Mouse (Mus musculus): ENCODE data around the gene Ppara. TPM values are rescaled to one million over a fixed set of nuclear protein-coding genes. Genes with fewer than 3 reads are reported as not detected.
A peak's percentile ranks its signal among the peaks of the same experiment; 100 is the strongest.
"Not testable (repeated sequence)": the region's sequence is repeated elsewhere in the genome, so short reads cannot be mapped to it uniquely, and the experiment has no call there.

Ppara gene
- total RNA-seq, 1 experiment from 2014 or later: not detected

GRCm38 (mm10) chr15:85771306-85772121 is 36.7 kb downstream of the Ppara start:
- 0 out of 4 replicates have a peak, but pooled peaks of 1 of the 2 experiments have one; percentile 7 for ATAC-seq (replicated peaks in 1 of 2; ENCODE audit: insufficient read depth in 1 of 2, low FRiP score in 2 of 2, low TSS enrichment in 1 of 2, low read depth in 1 of 2, poor library complexity in 2 of 2, severe bottlenecking in 2 of 2)

- ATAC-seq (replicated peaks in 1 of 2; ENCODE audit: insufficient read depth in 1 of 2, low FRiP score in 2 of 2, low TSS enrichment in 1 of 2, low read depth in 1 of 2, poor library complexity in 2 of 2, severe bottlenecking in 2 of 2): no peak
These were observed 37.5 kb downstream of the Ppara start for GRCm38 (mm10) chr15:85772146-85772740.

GRCm38 (mm10) chr15:85774419-85774818 is 39.6 kb downstream of the Ppara start:
- no peak for ATAC-seq (replicated peaks in 1 of 2; ENCODE audit: insufficient read depth in 1 of 2, low FRiP score in 2 of 2, low TSS enrichment in 1 of 2, low read depth in 1 of 2, poor library complexity in 2 of 2, severe bottlenecking in 2 of 2)

GRCm38 (mm10) chr15:85775001-85775400 is 40.2 kb downstream of the Ppara start:
- no peak for ATAC-seq (replicated peaks in 1 of 2; ENCODE audit: insufficient read depth in 1 of 2, low FRiP score in 2 of 2, low TSS enrichment in 1 of 2, low read depth in 1 of 2, poor library complexity in 2 of 2, severe bottlenecking in 2 of 2)

GRCm38 (mm10) chr15:85776241-85776640 is 41.5 kb downstream of the Ppara start:
- no peak for ATAC-seq (replicated peaks in 1 of 2; ENCODE audit: insufficient read depth in 1 of 2, low FRiP score in 2 of 2, low TSS enrichment in 1 of 2, low read depth in 1 of 2, poor library complexity in 2 of 2, severe bottlenecking in 2 of 2)

- no peak for ATAC-seq (replicated peaks in 1 of 2; ENCODE audit: insufficient read depth in 1 of 2, low FRiP score in 2 of 2, low TSS enrichment in 1 of 2, low read depth in 1 of 2, poor library complexity in 2 of 2, severe bottlenecking in 2 of 2)
These were observed 42.0 kb downstream of the Ppara start for GRCm38 (mm10) chr15:85776771-85777170.

- ATAC-seq (replicated peaks in 1 of 2; ENCODE audit: insufficient read depth in 1 of 2, low FRiP score in 2 of 2, low TSS enrichment in 1 of 2, low read depth in 1 of 2, poor library complexity in 2 of 2, severe bottlenecking in 2 of 2): not testable (repeated sequence)
These were observed 44.1 kb downstream of the Ppara start for GRCm38 (mm10) chr15:85778891-85779290.

GRCm38 (mm10) chr15:85783146-85783545 is 48.4 kb downstream of the Ppara start:
- no peak for ATAC-seq (replicated peaks in 1 of 2; ENCODE audit: insufficient read depth in 1 of 2, low FRiP score in 2 of 2, low TSS enrichment in 1 of 2, low read depth in 1 of 2, poor library complexity in 2 of 2, severe bottlenecking in 2 of 2)

- no peak for ATAC-seq (replicated peaks in 1 of 2; ENCODE audit: insufficient read depth in 1 of 2, low FRiP score in 2 of 2, low TSS enrichment in 1 of 2, low read depth in 1 of 2, poor library complexity in 2 of 2, severe bottlenecking in 2 of 2)
These were observed 49.6 kb downstream of the Ppara start for GRCm38 (mm10) chr15:85784341-85784740.

- no peak for ATAC-seq (replicated peaks in 1 of 2; ENCODE audit: insufficient read depth in 1 of 2, low FRiP score in 2 of 2, low TSS enrichment in 1 of 2, low read depth in 1 of 2, poor library complexity in 2 of 2, severe bottlenecking in 2 of 2)
These were observed 51.9 kb downstream of the Ppara start for GRCm38 (mm10) chr15:85786711-85787110.

- no peak for ATAC-seq (replicated peaks in 1 of 2; ENCODE audit: insufficient read depth in 1 of 2, low FRiP score in 2 of 2, low TSS enrichment in 1 of 2, low read depth in 1 of 2, poor library complexity in 2 of 2, severe bottlenecking in 2 of 2)
These were observed 52.7 kb downstream of the Ppara start for GRCm38 (mm10) chr15:85787482-85787881.

GRCm38 (mm10) chr15:85788051-85788450 is 53.3 kb downstream of the Ppara start:
- no peak for ATAC-seq (replicated peaks in 1 of 2; ENCODE audit: insufficient read depth in 1 of 2, low FRiP score in 2 of 2, low TSS enrichment in 1 of 2, low read depth in 1 of 2, poor library complexity in 2 of 2, severe bottlenecking in 2 of 2)

GRCm38 (mm10) chr15:85788633-85789032 is 53.9 kb downstream of the Ppara start:
- ATAC-seq (replicated peaks in 1 of 2; ENCODE audit: insufficient read depth in 1 of 2, low FRiP score in 2 of 2, low TSS enrichment in 1 of 2, low read depth in 1 of 2, poor library complexity in 2 of 2, severe bottlenecking in 2 of 2): no peak

GRCm38 (mm10) chr15:85791449-85791848 is 56.7 kb downstream of the Ppara start:
- ATAC-seq (replicated peaks in 1 of 2; ENCODE audit: insufficient read depth in 1 of 2, low FRiP score in 2 of 2, low TSS enrichment in 1 of 2, low read depth in 1 of 2, poor library complexity in 2 of 2, severe bottlenecking in 2 of 2): no peak

GRCm38 (mm10) chr15:85792819-85793218 is 58.0 kb downstream of the Ppara start:
- peak; percentile 46 to 76; a peak in 3 of 4 replicates for ATAC-seq (replicated peaks in 1 of 2; ENCODE audit: insufficient read depth in 1 of 2, low FRiP score in 2 of 2, low TSS enrichment in 1 of 2, low read depth in 1 of 2, poor library complexity in 2 of 2, severe bottlenecking in 2 of 2)

- no peak for ATAC-seq (replicated peaks in 1 of 2; ENCODE audit: insufficient read depth in 1 of 2, low FRiP score in 2 of 2, low TSS enrichment in 1 of 2, low read depth in 1 of 2, poor library complexity in 2 of 2, severe bottlenecking in 2 of 2)
These were observed 60.7 kb downstream of the Ppara start for GRCm38 (mm10) chr15:85795516-85795915.

GRCm38 (mm10) chr15:85798676-85799075 is 63.9 kb downstream of the Ppara start:
- ATAC-seq (replicated peaks in 1 of 2; ENCODE audit: insufficient read depth in 1 of 2, low FRiP score in 2 of 2, low TSS enrichment in 1 of 2, low read depth in 1 of 2, poor library complexity in 2 of 2, severe bottlenecking in 2 of 2): no peak

GRCm38 (mm10) chr15:85802931-85803330 is 68.1 kb downstream of the Ppara start:
- ATAC-seq (replicated peaks in 1 of 2; ENCODE audit: insufficient read depth in 1 of 2, low FRiP score in 2 of 2, low TSS enrichment in 1 of 2, low read depth in 1 of 2, poor library complexity in 2 of 2, severe bottlenecking in 2 of 2): no peak

- ATAC-seq (replicated peaks in 1 of 2; ENCODE audit: insufficient read depth in 1 of 2, low FRiP score in 2 of 2, low TSS enrichment in 1 of 2, low read depth in 1 of 2, poor library complexity in 2 of 2, severe bottlenecking in 2 of 2): no peak
These were observed 72.1 kb downstream of the Ppara start for GRCm38 (mm10) chr15:85806886-85807285.
